Mouse (Mus musculus) hindbrain, embryonic 10.5 days (tissue): Measurements from ENCODE around the gene Tekt4. TPM values are rescaled to one million over a fixed set of nuclear protein-coding genes. Genes with fewer than 3 reads are reported as not detected.

Experiments
- DNase-seq: peaks from one replicate; pipeline ENCODE4 v3.0.0-alpha.2; 2017; ENCODE audit warnings: low spot score
- H3K27ac ChIP-seq: fragments of 300-500 bp; sonication (generic); 2 replicates; pipeline ENCODE4 v1.5.1; 2016; ENCODE audit warnings: mild to moderate bottlenecking, moderate library complexity
- H3K27me3 ChIP-seq: fragments of 300-500 bp; sonication (generic); 2 replicates; pipeline ENCODE4 v1.6.1; 2016; ENCODE audit warnings: mild to moderate bottlenecking; ENCODE audit not compliant: poor library complexity, insufficient read depth, severe bottlenecking
- H3K36me3 ChIP-seq: fragments of 300-500 bp; sonication (generic); 2 replicates; pipeline ENCODE4 v1.6.1; 2016; ENCODE audit warnings: mild to moderate bottlenecking, moderate library complexity
- H3K4me1 ChIP-seq: fragments of 300-500 bp; sonication (generic); replicated peaks from 2 replicates; pipeline ENCODE4 v1.6.1; 2016; ENCODE audit warnings: mild to moderate bottlenecking
- H3K4me3 ChIP-seq: fragments of 300-500 bp; sonication (generic); 2 replicates; pipeline ENCODE4 v1.5.1; 2016; ENCODE audit warnings: mild to moderate bottlenecking, moderate library complexity
- H3K9me3 ChIP-seq: fragments of 300-500 bp; sonication (generic); 2 replicates; pipeline ENCODE4 v1.6.1; 2016; ENCODE audit warnings: mild to moderate bottlenecking, moderate library complexity
- WGBS: fragments of 180-500 bp; shearing (Covaris S2); methylation state at CpG from one replicate; pipeline ENCODE4 v1.1.7; 2016; 5-methylcytosine and 5-hydroxymethylcytosine counted together
- polyA plus RNA-seq: library from polyadenylated mRNA; unstranded; fragments of >200 nt; fragmentation: Nextera tagmentation; extraction: Ambion mirVana; gene quantifications from 2 replicates; pipeline ENCODE4 v1.2.1, GENCODE M21; 2016

Gene Tekt4
- polyA plus RNA-seq, 1 experiment from 2014 or later, result 2.8 TPM

DNA sequence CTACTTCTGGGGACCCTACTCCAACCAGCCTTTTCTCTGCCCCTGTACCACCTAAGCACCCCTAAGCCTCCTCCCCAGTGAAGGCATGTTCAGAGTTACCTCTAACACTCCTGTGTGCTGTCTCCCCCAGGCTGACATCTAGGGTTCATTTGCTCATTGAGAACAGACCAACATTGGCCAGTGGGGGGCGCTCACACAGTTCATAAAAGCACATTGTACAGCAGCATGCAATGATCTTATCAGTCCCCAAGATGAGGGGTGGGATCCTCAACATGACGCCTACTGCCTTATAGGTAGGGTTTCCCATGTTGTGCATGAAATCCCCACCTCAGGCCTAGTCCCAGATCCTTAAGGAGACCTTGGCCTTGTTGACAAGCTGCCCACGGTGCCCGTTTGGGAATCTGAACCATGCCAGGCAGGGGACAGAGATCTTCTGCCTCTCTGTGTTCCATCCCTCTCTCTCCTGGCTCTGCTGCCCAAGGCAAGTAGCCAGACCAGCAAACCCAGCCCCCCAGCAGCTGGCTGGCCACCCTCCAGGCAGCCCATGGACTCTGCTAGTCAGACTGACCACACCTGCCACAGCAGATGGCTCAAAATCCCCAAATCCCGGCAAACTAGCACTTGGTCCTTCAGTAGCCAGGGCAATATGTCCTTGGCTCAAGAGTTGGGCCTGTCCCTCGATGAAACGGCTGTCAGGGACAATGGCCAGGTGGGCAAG is 54.6 kb downstream of the Tekt4 start:
- 61% methylated on average over 7 of the region's 7 CpGs for WGBS
- H3K36me3 ChIP-seq, result no peaks in the 10 kb centered on the region

DNA sequence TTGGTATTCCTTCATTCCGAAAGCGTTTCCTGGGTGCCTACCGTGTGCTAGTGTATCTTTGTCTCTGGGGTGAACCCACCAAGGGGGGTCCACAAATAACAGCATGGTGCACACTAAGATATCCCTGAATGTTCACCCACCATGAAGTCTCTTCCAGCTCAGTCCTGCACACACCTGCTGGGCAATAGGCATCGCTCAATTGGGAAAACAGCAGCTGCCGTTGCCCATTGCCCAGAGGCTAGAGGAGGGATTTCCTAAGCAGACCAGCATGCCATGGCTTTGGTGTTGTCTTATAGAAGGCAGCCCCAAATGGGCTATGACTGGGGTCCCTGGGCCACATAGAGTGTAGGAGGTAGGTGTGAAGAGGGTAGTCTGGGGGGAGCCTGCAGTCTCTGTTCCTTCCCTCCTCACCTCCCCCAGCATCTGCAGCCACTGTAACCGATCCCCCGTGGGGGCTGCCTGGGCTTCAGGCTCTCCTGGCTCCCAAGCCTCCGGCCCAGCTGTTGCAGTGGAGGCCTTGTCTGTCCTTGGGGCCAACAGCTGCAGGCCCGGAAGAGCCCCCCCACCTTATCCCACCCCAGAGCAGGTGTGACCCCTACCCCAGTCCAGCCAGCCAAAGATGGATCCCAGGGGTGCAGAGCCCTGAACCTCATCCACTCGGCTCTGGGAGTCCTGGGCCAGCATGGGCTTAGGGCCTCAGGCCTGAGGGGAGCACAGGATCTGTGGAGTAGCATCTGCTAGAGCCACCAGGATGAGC is 55.8 kb downstream of the Tekt4 start:
- Histone ChIP-seq H3K4me1 (peaks cover 17% of the 10 kb centered on the region), H3K4me3 (no peak overlapping the region), H3K27me3 (peaks cover 10% of the 10 kb centered on the region; the same call in 1 of the 2 replicates), H3K36me3 (no peaks in the 10 kb centered on the region), H3K27ac (peak overlapping the region; percentile 16; the same call in 1 of the 2 replicates), H3K9me3 (peaks cover 4% of the 10 kb centered on the region; the same call in 1 of the 2 replicates)
- no peak for DNase-seq
- 82% methylated on average over 10 of the region's 10 CpGs for WGBS

More for the DNA sequence above, 54.6 kb downstream of the Tekt4 start:
- no peak overlapping the region for H3K4me3 ChIP-seq
- H3K27me3 ChIP-seq, result peaks cover 10% of the 10 kb centered on the region; the same call in 1 of the 2 replicates
- peaks cover 3% of the 10 kb centered on the region; the same call in 1 of the 2 replicates for H3K9me3 ChIP-seq
- H3K4me1 ChIP-seq, result peaks cover 17% of the 10 kb centered on the region
- peak overlapping the region; percentile 17; the same call in 1 of the 2 replicates for H3K27ac ChIP-seq
- peak; percentile 70 for DNase-seq

DNA sequence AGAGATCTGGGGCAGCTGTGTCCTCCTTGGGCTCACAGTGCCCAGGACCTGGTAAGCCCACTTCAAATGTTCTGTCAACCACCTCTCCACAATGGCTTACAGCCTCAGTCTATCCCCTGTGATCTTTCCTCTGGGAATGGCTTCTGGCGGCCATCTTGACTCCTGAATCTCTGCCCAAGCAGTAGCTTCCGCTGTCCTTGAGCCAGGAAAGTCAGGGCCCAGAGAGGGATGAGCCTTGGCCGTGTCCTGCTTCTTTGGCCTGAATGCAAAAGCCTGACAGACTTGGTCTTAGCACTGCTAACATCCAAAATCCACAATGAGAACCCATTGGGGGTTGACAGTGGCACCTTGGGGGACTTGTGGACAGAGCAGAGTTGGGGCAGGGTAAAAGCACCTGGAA is 57.5 kb downstream of the Tekt4 start:
- WGBS, result 77% methylated on average over 3 of the region's 3 CpGs
- no peak overlapping the region for H3K27ac ChIP-seq
- no peaks in the 10 kb centered on the region for H3K36me3 ChIP-seq
- DNase-seq, result no peak
- H3K4me3 ChIP-seq, result no peak overlapping the region
- H3K27me3 ChIP-seq, result peaks cover 10% of the 10 kb centered on the region; the same call in 1 of the 2 replicates
- peaks cover 4% of the 10 kb centered on the region; the same call in 1 of the 2 replicates for H3K9me3 ChIP-seq
- H3K4me1 ChIP-seq, result peaks cover 19% of the 10 kb centered on the region

DNA sequence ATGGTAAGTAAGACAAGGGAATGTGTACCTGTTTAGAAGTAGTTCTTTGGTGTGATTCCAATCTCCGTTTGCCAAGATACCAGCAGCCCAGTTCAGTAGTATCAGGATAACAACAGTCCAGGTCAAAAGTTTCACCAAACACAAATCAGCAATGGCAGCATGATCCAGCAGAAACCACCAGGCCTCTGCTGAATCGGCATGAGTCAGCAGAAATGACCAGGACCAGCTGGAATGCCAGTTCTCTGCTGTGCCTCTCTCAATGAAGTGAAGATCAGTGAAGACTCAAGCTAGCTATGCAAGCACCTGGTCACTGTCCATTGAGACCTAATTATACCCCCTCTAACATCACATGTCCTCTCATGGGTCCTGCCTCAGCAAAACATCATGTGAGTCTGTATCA is 59.6 kb downstream of the Tekt4 start:
- H3K27ac ChIP-seq, result no peak overlapping the region
- 90% methylated on average over 2 of the region's 2 CpGs for WGBS
- H3K9me3 ChIP-seq, result peaks cover 4% of the 10 kb centered on the region; the same call in 1 of the 2 replicates
- peaks cover 22% of the 10 kb centered on the region for H3K4me1 ChIP-seq
- H3K4me3 ChIP-seq, result no peak overlapping the region
- H3K36me3 ChIP-seq, result no peaks in the 10 kb centered on the region
- DNase-seq, result no peak
- H3K27me3 ChIP-seq, result 0 out of 2 replicates have a peak, but pooled peaks cover 5% of the 10 kb centered on the region

DNA sequence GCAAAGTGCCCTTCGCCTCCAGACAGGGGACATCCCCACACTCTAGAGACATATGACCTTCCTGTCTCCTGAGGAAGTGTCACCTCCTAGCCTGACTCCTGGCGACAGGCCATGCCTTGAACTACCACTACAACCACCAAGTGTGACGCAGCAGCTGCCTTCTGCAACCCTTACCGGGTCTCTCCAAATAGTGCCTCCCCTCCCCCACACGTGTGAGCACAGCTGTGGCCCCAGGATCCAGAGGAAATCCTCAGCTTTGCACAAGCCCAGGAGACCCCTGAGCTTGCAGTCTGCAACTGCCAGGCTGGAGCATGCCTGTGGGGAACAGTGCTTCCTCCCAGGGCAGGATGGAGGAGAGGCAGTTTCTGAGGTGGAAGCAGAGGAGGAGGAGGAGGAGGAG is 61.9 kb downstream of the Tekt4 start:
- 43% methylated on average over 5 of the region's 5 CpGs for WGBS
- Histone ChIP-seq H3K36me3 (no peaks in the 10 kb centered on the region), H3K27ac (0 out of 2 replicates have a peak overlapping the region, but pooled peaks have one; percentile 50)

DNA sequence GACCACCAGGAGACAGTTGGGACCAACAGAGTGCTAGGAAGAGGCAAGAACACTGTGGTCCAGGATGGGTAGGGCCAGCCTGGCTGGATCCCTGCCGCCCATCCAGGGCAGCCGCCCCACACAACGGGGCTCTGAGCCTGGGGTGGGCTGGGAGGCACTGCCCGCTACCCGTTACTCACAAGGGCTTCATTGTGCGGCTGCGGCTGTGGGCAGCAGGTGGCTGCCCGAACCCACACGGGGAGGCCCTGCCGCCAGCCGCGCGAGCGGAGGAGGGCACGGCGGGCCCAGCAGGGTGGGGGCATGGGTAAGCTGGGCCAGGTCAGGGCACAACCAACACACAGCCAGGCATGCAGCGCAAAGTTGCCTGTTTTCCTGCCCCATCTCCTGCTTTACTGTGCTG is 63.7 kb downstream of the Tekt4 start:
- DNase-seq, result no peak
- 84% methylated on average over 17 of the region's 17 CpGs for WGBS
- peaks cover 25% of the 10 kb centered on the region for H3K4me1 ChIP-seq
- H3K27me3 ChIP-seq, result no peaks in the 10 kb centered on the region
- H3K4me3 ChIP-seq, result 0 out of 2 replicates have a peak overlapping the region, but pooled peaks have one; percentile 2
- H3K36me3 ChIP-seq, result no peaks in the 10 kb centered on the region
- H3K9me3 ChIP-seq, result peaks cover 4% of the 10 kb centered on the region; the same call in 1 of the 2 replicates
- H3K27ac ChIP-seq, result peak overlapping the region; percentile 45; the same call in 1 of the 2 replicates

More for the DNA sequence above, 61.9 kb downstream of the Tekt4 start:
- Histone ChIP-seq H3K4me3 (no peak overlapping the region), H3K9me3 (peaks cover 4% of the 10 kb centered on the region; the same call in 1 of the 2 replicates), H3K4me1 (peaks cover 25% of the 10 kb centered on the region), H3K27me3 (no peaks in the 10 kb centered on the region)
- DNase-seq, result no peak

DNA sequence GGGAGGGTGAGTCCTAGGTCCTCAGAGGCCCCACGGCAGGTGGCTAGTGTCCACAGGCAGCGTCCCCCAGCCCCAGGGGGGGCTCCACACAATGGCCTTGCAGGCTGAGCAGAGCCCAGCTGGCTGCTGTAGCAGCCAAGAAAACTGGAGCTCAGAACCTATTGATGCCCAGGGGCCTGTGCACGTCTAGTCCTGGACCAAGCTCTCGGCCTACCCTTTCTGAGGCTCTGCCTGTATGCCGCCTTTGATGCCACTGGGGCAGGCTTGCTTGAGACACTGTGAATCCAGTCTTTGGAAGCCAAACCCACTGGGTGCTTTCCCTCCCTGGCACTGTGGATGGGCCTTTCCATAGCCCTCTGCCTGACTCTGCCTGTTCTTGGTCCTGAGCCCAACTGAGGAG is 65.1 kb downstream of the Tekt4 start:
- Histone ChIP-seq H3K27me3 (no peaks in the 10 kb centered on the region), H3K4me1 (peaks cover 25% of the 10 kb centered on the region), H3K9me3 (no peaks in the 10 kb centered on the region), H3K27ac (peak overlapping the region; percentile 70), H3K36me3 (no peaks in the 10 kb centered on the region), H3K4me3 (no peak overlapping the region)
- WGBS, result 73% methylated on average over 5 of the region's 5 CpGs
- no peak for DNase-seq

DNA sequence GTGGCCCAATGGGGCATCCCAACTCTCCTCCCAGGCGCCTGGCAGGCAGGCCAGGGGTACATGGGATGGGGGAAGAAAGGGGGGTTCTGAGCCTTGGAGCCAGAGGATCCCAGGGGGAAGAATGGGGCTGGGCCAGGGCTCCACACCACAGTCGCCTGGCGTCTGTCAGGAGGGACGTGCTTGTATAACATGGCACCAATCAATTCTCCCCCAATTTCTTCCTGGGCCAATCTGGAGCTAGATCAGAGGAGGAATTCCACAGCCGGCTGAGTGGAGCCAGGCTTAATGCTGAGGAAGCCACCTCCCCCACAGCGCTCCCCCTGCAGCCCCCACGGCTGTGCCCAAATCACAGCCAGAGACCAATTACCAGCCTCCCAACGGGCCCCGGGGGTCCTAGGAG is 66.1 kb downstream of the Tekt4 start:
- H3K27ac ChIP-seq, result no peak overlapping the region
- H3K4me3 ChIP-seq, result no peak overlapping the region
- no peaks in the 10 kb centered on the region for H3K36me3 ChIP-seq
- DNase-seq, result no peak
- no peaks in the 10 kb centered on the region for H3K27me3 ChIP-seq
- peaks cover 25% of the 10 kb centered on the region for H3K4me1 ChIP-seq
- 63% methylated on average over 9 of the region's 9 CpGs for WGBS
- no peaks in the 10 kb centered on the region for H3K9me3 ChIP-seq

DNA sequence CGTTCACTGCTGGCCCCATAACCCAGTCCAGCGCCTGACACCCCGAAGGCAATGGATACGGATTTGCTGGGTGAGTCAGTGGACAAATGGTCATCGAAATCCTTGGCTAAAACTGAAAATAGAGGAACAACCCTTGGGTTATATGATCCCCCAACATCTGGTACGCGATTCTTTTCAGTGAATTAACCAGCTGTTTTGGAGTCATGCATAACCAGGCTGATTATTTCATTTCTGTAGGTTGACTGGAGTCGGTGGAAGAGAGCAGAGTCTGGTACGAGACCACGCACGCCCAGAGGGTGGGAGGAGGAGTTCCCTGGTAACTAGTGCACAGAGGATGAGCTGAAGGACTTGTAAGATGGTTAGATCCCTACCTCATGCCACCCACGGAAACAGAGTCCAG is 67.7 kb downstream of the Tekt4 start:
- H3K36me3 ChIP-seq, result no peaks in the 10 kb centered on the region
- no peak overlapping the region for H3K27ac ChIP-seq
- 87% methylated on average over 12 of the region's 12 CpGs for WGBS
- peaks cover 18% of the 10 kb centered on the region for H3K4me1 ChIP-seq
- no peaks in the 10 kb centered on the region for H3K27me3 ChIP-seq
- no peak overlapping the region for H3K4me3 ChIP-seq
- no peaks in the 10 kb centered on the region for H3K9me3 ChIP-seq
- no peak for DNase-seq

Other genes starting within 250 kb of the Tekt4 start
- 63.3 and 73.2 TPM in 2 replicates for gene Gnptg, start 214.5 kb upstream of the Tekt4 start, polyA plus RNA-seq
- gene Tsr3, start 214.4 kb upstream of the Tekt4 start, polyA plus RNA-seq, result 76.9 and 86.4 TPM in 2 replicates
- gene Baiap3, start 198.3 kb upstream of the Tekt4 start, polyA plus RNA-seq, result 2.3 and 3.5 TPM in 2 replicates
- 862 and 894 TPM in 2 replicates for gene Ube2i, start 180.0 kb upstream of the Tekt4 start, polyA plus RNA-seq
- gene Prss34, start 156.2 kb upstream of the Tekt4 start, polyA plus RNA-seq, result not detected in 2 replicates
- not detected in 2 replicates for gene Prss28, start 146.0 kb upstream of the Tekt4 start, polyA plus RNA-seq
- gene Prss29, start 136.0 kb upstream of the Tekt4 start, polyA plus RNA-seq, result not detected in 2 replicates
- gene Tpsab1, start 109.1 kb upstream of the Tekt4 start, polyA plus RNA-seq, result not detected in 2 replicates
- gene Tpsb2, start 88.3 kb upstream of the Tekt4 start, polyA plus RNA-seq, result not detected in 2 replicates
- 0.50 TPM in 1 of 2 replicates, not detected in the other for gene Tpsg1, start 85.3 kb upstream of the Tekt4 start, polyA plus RNA-seq
- gene Cacna1h, start 20.8 kb upstream of the Tekt4 start, polyA plus RNA-seq, result 3.9 and 6.8 TPM in 2 replicates
- gene Sstr5, start 42.7 kb downstream of the Tekt4 start, polyA plus RNA-seq, result 0.06 and 0.27 TPM in 2 replicates
- 9.1 and 10.7 TPM in 2 replicates for gene Sox8, start 116.1 kb downstream of the Tekt4 start, polyA plus RNA-seq
- 27.3 and 29.4 TPM in 2 replicates for gene Lmf1, start 124.5 kb downstream of the Tekt4 start, polyA plus RNA-seq